Mouse (Mus musculus) liver, embryonic 15.5 days (tissue): ENCODE measurements around the gene Orai3. TPM values are rescaled to one million over a fixed set of nuclear protein-coding genes. Genes with fewer than 3 reads are reported as not detected.

Experiments
- polyA plus RNA-seq: library from polyadenylated mRNA; unstranded; fragments of >200 nt; fragmentation: Nextera tagmentation; extraction: Ambion mirVana; gene quantifications from 2 replicates; pipeline ENCODE4 v1.2.1, GENCODE M21; 2015

Orai3 gene
- polyA plus RNA-seq, 1 experiment from 2014 or later, result 11.0 TPM

Other genes starting within 250 kb of the Orai3 start
- 2.6 and 2.7 TPM in 2 replicates for gene Tmem265, start 208.4 kb upstream of the Orai3 start, polyA plus RNA-seq
- gene Phkg2, start 196.5 kb upstream of the Orai3 start, polyA plus RNA-seq, result 20.0 and 24.6 TPM in 2 replicates
- gene Ccdc189, start 181.2 kb upstream of the Orai3 start, polyA plus RNA-seq, result 6.4 and 8.3 TPM in 2 replicates
- 18.3 and 19.5 TPM in 2 replicates for gene Rnf40, start 181.0 kb upstream of the Orai3 start, polyA plus RNA-seq
- 1.2 and 1.6 TPM in 2 replicates for gene Zfp629, start 154.0 kb upstream of the Orai3 start, polyA plus RNA-seq
- 22.9 and 23.7 TPM in 2 replicates for gene Bcl7c, start 60.9 kb upstream of the Orai3 start, polyA plus RNA-seq
- 2.7 and 2.8 TPM in 2 replicates for gene Ctf1, start 57.1 kb upstream of the Orai3 start, polyA plus RNA-seq
- gene Ctf2, start 37.6 kb upstream of the Orai3 start, polyA plus RNA-seq, result 0.06 and 0.10 TPM in 2 replicates
- 2.8 and 2.9 TPM in 2 replicates for gene Fbxl19, start 25.3 kb upstream of the Orai3 start, polyA plus RNA-seq
- gene Setd1a, start 6.9 kb downstream of the Orai3 start, polyA plus RNA-seq, result 9.2 and 9.3 TPM in 2 replicates
- not detected in 2 replicates for gene Gm49388, start 15.8 kb downstream of the Orai3 start, polyA plus RNA-seq
- 55.9 and 75.3 TPM in 2 replicates for gene Hsd3b7, start 30.8 kb downstream of the Orai3 start, polyA plus RNA-seq
- gene Stx4a, start 54.5 kb downstream of the Orai3 start, polyA plus RNA-seq, result 14.6 and 14.9 TPM in 2 replicates
- 0.43 and 0.44 TPM in 2 replicates for gene Stx1b, start 54.7 kb downstream of the Orai3 start, polyA plus RNA-seq
- 3.8 and 5.0 TPM in 2 replicates for gene Zfp646, start 106.4 kb downstream of the Orai3 start, polyA plus RNA-seq
- 5.7 and 6.8 TPM in 2 replicates for gene Zfp668, start 107.0 kb downstream of the Orai3 start, polyA plus RNA-seq
- gene Prss53, start 121.2 kb downstream of the Orai3 start, polyA plus RNA-seq, result 0.21 and 0.46 TPM in 2 replicates
- not detected in 2 replicates for gene Gm21974, start 125.6 kb downstream of the Orai3 start, polyA plus RNA-seq
- 122 and 141 TPM in 2 replicates for gene Vkorc1, start 125.8 kb downstream of the Orai3 start, polyA plus RNA-seq
- gene Bckdk, start 134.3 kb downstream of the Orai3 start, polyA plus RNA-seq, result 51.5 and 59.2 TPM in 2 replicates
- 15.0 TPM in 2 replicates for gene Kat8, start 142.7 kb downstream of the Orai3 start, polyA plus RNA-seq
- 13.9 and 17.4 TPM in 2 replicates for gene Prss8, start 160.3 kb downstream of the Orai3 start, polyA plus RNA-seq
- gene Prss36, start 176.9 kb downstream of the Orai3 start, polyA plus RNA-seq, result 2.7 and 3.3 TPM in 2 replicates
- 120 and 123 TPM in 2 replicates for gene Fus, start 197.6 kb downstream of the Orai3 start, polyA plus RNA-seq
- 24.9 and 29.1 TPM in 2 replicates for gene Pycard, start 224.1 kb downstream of the Orai3 start, polyA plus RNA-seq
- gene Trim72, start 234.1 kb downstream of the Orai3 start, polyA plus RNA-seq, result 0.25 and 0.38 TPM in 2 replicates